Mouse (Mus musculus) layer of hippocampus, postnatal 25 days (tissue): ENCODE results near the gene Ankzf1. TPM values are rescaled to one million over a fixed set of nuclear protein-coding genes. Genes with fewer than 3 reads are reported as not detected.

ENCODE experiments used
- microRNA-seq, 2 experiments: library from miRNA; unstranded; fragments of <30 nt; microRNA quantifications; one replicate each; pipeline ENCODE4 v1.2.0; 2021
- total RNA-seq, 2 experiments: library from RNA; stranded (reverse); gene quantifications; 2 replicates each; pipeline ENCODE4 v1.2.3; 2021

The Ankzf1 gene
- total RNA-seq, 2 experiments from 2014 or later = 19.4 to 24.0 TPM

Small RNA genes within 50 kb of the gene (microRNA-seq; reads per million reads assigned to microRNA genes)
- 0 reads per million in 2 experiments for gene Gm27943

Other genes with a start within 250 kb of the Ankzf1 start
- under 1 TPM; 0.10 to 0.38 TPM for gene Ihh, start 240.5 kb upstream of the Ankzf1 start, total RNA-seq
- 1 to 10 TPM; 2.7 to 3.2 TPM for gene Nhej1, start 67.0 kb upstream of the Ankzf1 start, total RNA-seq
- gene Slc23a3, start 58.3 kb upstream of the Ankzf1 start, total RNA-seq = under 1 TPM; 0.30 to 0.35 TPM
- 10 to 100 TPM; 26.6 to 38.6 TPM for gene Cnppd1, start 49.4 kb upstream of the Ankzf1 start, total RNA-seq
- gene Retreg2, start 49.4 kb upstream of the Ankzf1 start, total RNA-seq = 100 to 1,000 TPM; 172 to 177 TPM
- gene Zfand2b, start 23.5 kb upstream of the Ankzf1 start, total RNA-seq = 10 to 100 TPM; 33.8 to 34.5 TPM
- gene Abcb6, start 11.8 kb upstream of the Ankzf1 start, total RNA-seq = 10 to 100 TPM; 25.2 to 28.0 TPM
- gene Atg9a, start within 50 bp of the Ankzf1 start, total RNA-seq = 100 to 1,000 TPM; 119 to 121 TPM
- gene Glb1l, start 18.7 kb downstream of the Ankzf1 start, total RNA-seq = 10 to 100 TPM; 12.6 to 14.4 TPM
- 10 to 100 TPM; 88.3 to 92.4 TPM for gene Stk16, start 18.7 kb downstream of the Ankzf1 start, total RNA-seq
- 100 to 1,000 TPM; 560 to 573 TPM for gene Tuba4a, start 27.7 kb downstream of the Ankzf1 start, total RNA-seq
- gene A630095N17Rik, start 40.0 kb downstream of the Ankzf1 start, total RNA-seq = not detected
- 10 to 100 TPM; 72.6 to 78.9 TPM for gene Dnajb2, start 44.3 kb downstream of the Ankzf1 start, total RNA-seq
- 100 to 1,000 TPM; 369 to 386 TPM for gene Ptprn, start 72.4 kb downstream of the Ankzf1 start, total RNA-seq
- gene Resp18, start 86.3 kb downstream of the Ankzf1 start, total RNA-seq = 100 to 1,000 TPM in 1 of 2 experiments, 10 to 100 TPM in 1; 63.7 to 105 TPM
- gene Dnpep, start 125.8 kb downstream of the Ankzf1 start, total RNA-seq = 10 to 100 TPM; 43.3 to 49.5 TPM
- 1 to 10 TPM in 1 of 2 experiments, under 1 TPM in 1; 0.94 to 1.2 TPM for gene Des, start 168.2 kb downstream of the Ankzf1 start, total RNA-seq
- gene Speg, start 183.1 kb downstream of the Ankzf1 start, total RNA-seq = 100 to 1,000 TPM; 154 to 196 TPM
- 10 to 100 TPM; 60.5 to 66.7 TPM for gene Gmppa, start 243.8 kb downstream of the Ankzf1 start, total RNA-seq